Mouse (Mus musculus) hindbrain, embryonic 12.5 days (tissue): Measurements from ENCODE around the gene Frmd4a. TPM values are rescaled to one million over a fixed set of nuclear protein-coding genes. Genes with fewer than 3 reads are reported as not detected.

Experiments used
- ATAC-seq: fragments of 200-750 bp; cut with Nextera tagmentation; 2 replicates; pipeline ENCODE4 v1.8.0; 2017; ENCODE audit warnings: moderate TSS enrichment; ENCODE audit not compliant: low FRiP score
- H3K27ac ChIP-seq: fragments of 300-500 bp; sonication (generic); 2 replicates; pipeline ENCODE4 v1.5.1; 2016; ENCODE audit warnings: mild to moderate bottlenecking
- H3K27me3 ChIP-seq: fragments of 300-500 bp; sonication (generic); 2 replicates; pipeline ENCODE4 v1.6.1; 2016; ENCODE audit warnings: mild to moderate bottlenecking
- H3K36me3 ChIP-seq: fragments of 300-500 bp; sonication (generic); 2 replicates; pipeline ENCODE4 v1.6.1; 2016; ENCODE audit warnings: mild to moderate bottlenecking
- H3K4me1 ChIP-seq: fragments of 300-500 bp; sonication (generic); 2 replicates; pipeline ENCODE4 v1.6.1; 2016
- H3K4me2 ChIP-seq: fragments of 300-500 bp; sonication (generic); replicated peaks from 2 replicates; pipeline ENCODE4 v1.6.1; 2016; ENCODE audit warnings: mild to moderate bottlenecking
- H3K4me3 ChIP-seq: fragments of 300-500 bp; sonication (generic); 2 replicates; pipeline ENCODE4 v1.5.1; 2016; ENCODE audit warnings: mild to moderate bottlenecking
- H3K9ac ChIP-seq: fragments of 300-500 bp; sonication (generic); 2 replicates; pipeline ENCODE4 v1.6.1; 2016; ENCODE audit warnings: mild to moderate bottlenecking, moderate library complexity
- H3K9me3 ChIP-seq: fragments of 300-500 bp; sonication (generic); replicated peaks from 2 replicates; pipeline ENCODE4 v1.6.1; 2016; ENCODE audit warnings: mild to moderate bottlenecking
- WGBS: fragments of 180-500 bp; shearing (Covaris S2); methylation state at CpG from one replicate; pipeline ENCODE4 v1.1.7; 2016; 5-methylcytosine and 5-hydroxymethylcytosine counted together
- polyA plus RNA-seq: library from polyadenylated mRNA; unstranded; fragments of >200 nt; fragmentation: Nextera tagmentation; extraction: Ambion mirVana; gene quantifications from 2 replicates; pipeline ENCODE4 v1.2.1, GENCODE M21; 2016

The Frmd4a gene
- polyA plus RNA-seq, 1 experiment from 2014 or later, result 69.6 TPM

DNA sequence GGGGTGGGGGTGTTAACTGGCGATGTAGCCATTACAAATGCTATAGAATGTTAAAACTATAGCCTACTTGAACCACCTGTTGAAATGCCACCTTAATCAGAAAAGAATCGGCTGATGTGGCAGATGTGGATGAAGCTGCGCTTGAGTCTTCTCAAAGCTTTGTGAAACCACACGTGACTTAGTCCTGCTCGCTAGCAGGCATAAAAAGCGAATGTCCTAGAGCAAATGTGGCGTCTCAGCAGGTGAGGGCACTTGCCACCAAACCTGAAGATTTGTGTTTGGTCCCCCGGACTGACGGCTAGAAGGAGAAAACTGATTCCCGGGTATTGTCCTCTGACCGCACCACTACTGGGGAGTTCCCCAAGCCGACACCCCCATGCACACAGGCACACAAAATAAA is 282.1 kb downstream of the Frmd4a start:
- Histone ChIP-seq H3K27me3 (no peaks in the 10 kb centered on the region), H3K4me2 (peak overlapping the region; percentile 47), H3K36me3 (no peaks in the 10 kb centered on the region), H3K4me1 (peaks cover 50% of the 10 kb centered on the region), H3K4me3 (no peak overlapping the region), H3K9me3 (no peaks in the 10 kb centered on the region), H3K9ac (no peak overlapping the region), H3K27ac (peak overlapping the region; percentile 77)
- ATAC-seq, result no peak
- WGBS, result 51% methylated on average over 12 of the region's 12 CpGs

DNA sequence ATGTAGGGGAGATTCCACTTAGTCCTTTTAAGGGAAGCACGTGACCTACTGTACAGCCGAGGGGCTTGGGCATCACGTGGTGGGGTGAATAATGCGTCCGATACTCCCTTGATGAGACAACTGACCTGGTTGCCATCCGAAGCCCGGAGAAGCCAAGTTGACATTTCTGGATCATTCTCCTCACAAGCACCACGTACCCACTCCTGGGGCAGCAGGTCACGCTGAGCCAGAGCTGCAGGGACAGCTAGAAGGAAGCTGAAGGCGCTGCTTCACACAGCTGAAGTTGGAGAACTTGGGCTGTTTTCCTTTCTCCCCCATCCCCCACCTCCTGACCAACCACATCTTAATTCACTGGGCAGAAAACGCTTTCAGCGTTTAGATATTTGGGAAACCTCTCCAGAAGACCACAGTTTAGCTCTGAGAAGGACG is 282.9 kb downstream of the Frmd4a start:
- Histone ChIP-seq H3K27ac (peak overlapping the region; percentile 83), H3K4me1 (peaks cover 50% of the 10 kb centered on the region), H3K27me3 (no peaks in the 10 kb centered on the region), H3K4me2 (peak overlapping the region; percentile 47), H3K9ac (peak overlapping the region; percentile 49), H3K9me3 (no peaks in the 10 kb centered on the region), H3K36me3 (no peaks in the 10 kb centered on the region), H3K4me3 (peak overlapping the region; percentile 28)
- WGBS, result 25% methylated on average over 13 of the region's 13 CpGs
- ATAC-seq, result no peak

DNA sequence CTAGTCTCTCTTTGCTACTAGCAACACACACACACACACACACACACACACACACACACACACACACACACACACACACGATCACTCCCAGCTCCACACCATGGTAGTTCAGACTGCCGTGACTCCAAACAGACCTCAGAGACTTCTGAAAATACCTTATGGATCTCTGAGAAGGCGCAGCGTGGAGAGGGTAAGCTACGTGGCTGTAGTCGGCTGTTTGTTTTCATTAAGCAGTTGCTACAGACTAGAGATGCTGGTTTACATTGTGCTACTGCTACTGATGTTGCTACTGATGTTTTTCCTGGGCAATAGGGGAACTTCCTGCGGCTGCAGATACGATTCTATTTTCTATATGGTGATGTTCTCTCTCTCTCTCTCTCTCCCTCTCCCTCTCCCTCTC is 283.3 kb downstream of the Frmd4a start:
- no peak for ATAC-seq
- Histone ChIP-seq H3K27ac (peak overlapping the region; percentile 83), H3K9me3 (no peaks in the 10 kb centered on the region), H3K27me3 (no peaks in the 10 kb centered on the region), H3K36me3 (no peaks in the 10 kb centered on the region), H3K4me2 (peak overlapping the region; percentile 47), H3K4me1 (peaks cover 50% of the 10 kb centered on the region), H3K4me3 (peak overlapping the region; percentile 28), H3K9ac (peak overlapping the region; percentile 49)
- 35% methylated on average over 8 of the region's 8 CpGs for WGBS

DNA sequence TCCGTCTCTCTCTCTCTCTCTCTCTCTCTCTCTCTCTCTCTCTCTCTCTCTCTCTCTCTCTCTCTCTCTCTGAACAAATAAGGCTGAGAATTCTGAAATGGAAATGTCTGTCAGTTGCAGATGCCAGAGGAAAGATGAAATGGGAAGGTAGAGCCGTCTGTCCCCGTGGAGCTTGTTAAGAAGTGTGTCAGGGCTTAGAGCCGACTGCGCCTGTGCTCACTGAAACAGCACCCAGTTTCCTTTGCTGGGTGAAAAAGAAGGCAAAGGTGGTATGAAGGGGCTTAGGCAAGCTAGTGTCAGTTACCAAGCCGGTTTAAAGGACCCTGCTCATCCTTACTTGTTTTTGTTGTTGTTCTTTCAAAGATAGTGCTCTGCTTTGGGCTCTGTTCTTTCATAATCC is 283.7 kb downstream of the Frmd4a start:
- H3K4me3 ChIP-seq, result peak overlapping the region; percentile 28
- peak overlapping the region; percentile 47 for H3K4me2 ChIP-seq
- 22% methylated on average over 5 of the region's 6 CpGs for WGBS
- no peaks in the 10 kb centered on the region for H3K36me3 ChIP-seq
- peaks cover 50% of the 10 kb centered on the region for H3K4me1 ChIP-seq
- H3K9ac ChIP-seq, result peak overlapping the region; percentile 49; the same call in 1 of the 2 replicates
- ATAC-seq, result no peak
- H3K27ac ChIP-seq, result peak overlapping the region; percentile 83
- no peaks in the 10 kb centered on the region for H3K9me3 ChIP-seq
- no peaks in the 10 kb centered on the region for H3K27me3 ChIP-seq

DNA sequence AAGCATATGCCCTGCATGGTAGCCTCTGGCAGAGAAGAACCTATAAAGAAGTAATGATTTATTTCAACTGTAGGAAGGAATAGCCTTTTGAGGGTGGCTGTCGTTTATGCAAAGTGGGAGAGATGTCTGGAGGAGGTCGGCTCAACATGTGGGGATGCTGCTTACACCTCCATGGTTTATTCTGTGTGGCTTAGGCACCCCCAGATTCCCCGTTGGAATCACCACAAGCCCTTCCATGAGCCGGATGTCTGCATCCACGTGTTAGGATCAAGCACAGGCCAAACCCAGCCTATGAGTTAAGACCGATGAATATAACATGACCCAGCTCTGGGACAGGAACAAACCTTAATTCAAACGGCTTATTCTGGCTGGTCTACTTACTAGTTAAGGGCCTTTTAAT is 284.2 kb downstream of the Frmd4a start:
- Histone ChIP-seq H3K36me3 (no peaks in the 10 kb centered on the region), H3K27me3 (no peaks in the 10 kb centered on the region), H3K4me1 (peaks cover 49% of the 10 kb centered on the region), H3K4me2 (peak overlapping the region; percentile 47), H3K27ac (peak overlapping the region; percentile 83), H3K4me3 (peak overlapping the region; percentile 28), H3K9me3 (no peaks in the 10 kb centered on the region), H3K9ac (peak overlapping the region; percentile 49; the same call in 1 of the 2 replicates)
- WGBS, result 47% methylated on average over 7 of the region's 7 CpGs
- ATAC-seq, result no peak

DNA sequence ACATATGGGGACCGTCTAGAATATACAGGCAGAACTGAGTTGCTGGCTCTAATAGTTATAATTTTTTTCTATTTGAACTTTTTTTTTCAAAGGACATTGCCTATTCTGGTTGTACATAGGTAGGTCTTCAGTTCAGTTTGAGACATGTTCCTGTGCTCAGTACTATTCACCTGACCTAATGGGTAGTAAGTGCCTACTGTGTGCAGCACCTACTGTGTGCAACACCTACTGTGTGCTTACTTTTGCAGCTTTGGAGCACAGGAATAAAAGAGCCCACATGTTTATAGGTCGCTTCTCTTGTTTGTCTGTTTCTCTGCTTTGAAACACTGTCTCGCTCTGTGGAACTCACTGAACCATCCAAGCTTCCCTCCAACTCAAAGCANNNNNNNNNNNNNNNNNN is 284.6 kb downstream of the Frmd4a start:
- no peak overlapping the region for H3K9ac ChIP-seq
- H3K4me1 ChIP-seq, result peaks cover 47% of the 10 kb centered on the region
- ATAC-seq, result no peak
- peak overlapping the region; percentile 28; the same call in 1 of the 2 replicates for H3K4me3 ChIP-seq
- 81% methylated on average over 3 of the region's 3 CpGs for WGBS
- H3K27me3 ChIP-seq, result no peaks in the 10 kb centered on the region
- H3K36me3 ChIP-seq, result no peaks in the 10 kb centered on the region
- peak overlapping the region; percentile 47; the same call in 1 of the 2 replicates for H3K4me2 ChIP-seq
- H3K27ac ChIP-seq, result no peak overlapping the region
- no peaks in the 10 kb centered on the region for H3K9me3 ChIP-seq

DNA sequence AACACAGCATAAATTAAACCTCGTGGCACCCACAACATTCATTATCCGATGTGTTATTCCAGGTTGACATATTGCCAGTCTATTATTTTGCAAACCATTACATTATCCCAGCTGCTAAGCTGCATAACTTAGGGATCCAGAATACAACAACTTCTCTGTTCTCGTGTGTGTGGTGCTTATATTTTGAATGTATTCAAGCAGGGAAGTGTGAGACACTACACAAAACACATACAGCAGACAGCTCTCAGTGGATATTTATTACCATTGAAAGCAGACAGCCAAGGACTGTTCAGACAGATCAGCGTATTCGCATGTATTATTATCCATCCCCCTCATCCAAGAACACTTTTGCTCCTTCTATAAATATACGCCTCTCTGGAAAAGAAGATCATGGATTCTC is 289.6 kb downstream of the Frmd4a start:
- Histone ChIP-seq H3K9me3 (no peaks in the 10 kb centered on the region), H3K36me3 (no peaks in the 10 kb centered on the region), H3K27me3 (no peaks in the 10 kb centered on the region), H3K4me1 (peaks cover 4% of the 10 kb centered on the region; the same call in 1 of the 2 replicates), H3K4me2 (no peak overlapping the region), H3K4me3 (no peak overlapping the region), H3K27ac (no peak overlapping the region), H3K9ac (no peak overlapping the region)
- no peak for ATAC-seq
- 70% methylated on average over 6 of the region's 6 CpGs for WGBS

DNA sequence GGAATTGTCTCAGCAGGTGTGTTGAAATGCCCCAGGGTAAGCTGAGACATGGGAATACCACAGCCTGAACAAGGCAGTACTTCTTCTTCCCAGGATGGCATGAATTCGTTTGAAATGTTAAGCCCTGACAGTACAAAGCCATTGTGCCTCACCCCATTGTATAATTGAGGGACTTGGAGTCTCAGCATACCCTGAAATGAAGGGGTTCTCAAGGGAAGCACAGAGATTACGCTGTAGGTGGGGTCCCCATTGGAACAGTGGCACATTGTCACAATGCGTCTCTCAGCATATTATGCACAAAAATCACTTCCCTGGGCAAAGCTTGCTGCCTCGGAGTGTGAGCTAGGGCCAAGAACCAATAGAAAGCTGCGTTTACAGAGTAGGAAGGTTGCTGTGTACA is 297.0 kb downstream of the Frmd4a start:
- no peaks in the 10 kb centered on the region for H3K27me3 ChIP-seq
- no peaks in the 10 kb centered on the region for H3K36me3 ChIP-seq
- WGBS, result 78% methylated on average over 5 of the region's 5 CpGs
- H3K27ac ChIP-seq, result no peak overlapping the region
- no peaks in the 10 kb centered on the region for H3K9me3 ChIP-seq
- no peak overlapping the region for H3K9ac ChIP-seq
- no peak overlapping the region for H3K4me2 ChIP-seq
- H3K4me3 ChIP-seq, result no peak overlapping the region
- no peak for ATAC-seq
- H3K4me1 ChIP-seq, result peaks cover 4% of the 10 kb centered on the region; the same call in 1 of the 2 replicates

DNA sequence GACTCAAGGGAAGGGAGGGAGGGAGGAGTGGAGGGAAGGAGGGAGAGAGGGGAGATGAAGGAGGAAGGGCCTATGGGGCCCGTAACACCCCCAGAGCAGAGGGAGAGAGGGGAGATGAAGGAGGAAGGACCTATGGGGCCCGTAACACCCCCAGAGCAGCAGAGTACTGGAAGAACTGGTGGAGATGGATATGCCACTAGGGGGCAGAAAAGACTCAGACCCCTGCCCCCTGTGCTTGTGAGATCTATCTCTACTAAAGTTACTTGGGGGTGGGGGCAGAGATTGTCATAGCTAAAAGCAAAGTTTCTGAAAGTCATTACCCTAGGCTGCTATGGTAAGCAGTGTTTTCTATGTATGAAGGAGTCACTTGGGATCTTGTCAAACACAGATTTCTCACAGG is 299.1 kb downstream of the Frmd4a start:
- Histone ChIP-seq H3K4me1 (peaks cover 4% of the 10 kb centered on the region; the same call in 1 of the 2 replicates), H3K27ac (no peak overlapping the region), H3K9me3 (no peaks in the 10 kb centered on the region), H3K4me3 (no peak overlapping the region), H3K4me2 (no peak overlapping the region), H3K27me3 (no peaks in the 10 kb centered on the region), H3K36me3 (no peaks in the 10 kb centered on the region), H3K9ac (no peak overlapping the region)
- no peak for ATAC-seq
- 70% methylated on average over 2 of the region's 2 CpGs for WGBS

DNA sequence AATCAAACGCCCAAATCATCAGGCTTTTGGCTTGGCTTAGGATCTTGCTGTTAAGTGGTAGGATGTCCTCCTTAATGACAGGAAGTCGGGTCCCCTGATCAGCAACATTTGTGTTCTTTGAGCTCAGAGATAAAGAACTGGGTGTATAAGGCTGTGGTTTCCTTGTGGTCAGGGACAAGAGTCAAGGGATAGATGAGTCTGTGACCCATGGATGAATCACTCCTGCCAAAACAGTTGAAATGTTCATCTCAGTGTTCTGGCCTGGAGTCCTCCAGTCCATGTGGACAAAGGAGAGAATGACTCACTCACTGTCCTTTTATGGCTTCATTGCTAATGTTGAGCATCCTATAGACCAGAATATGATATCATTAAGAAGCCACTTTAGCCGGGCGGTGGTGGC is 300.6 kb downstream of the Frmd4a start:
- Histone ChIP-seq H3K27me3 (no peaks in the 10 kb centered on the region), H3K4me3 (no peak overlapping the region), H3K27ac (no peak overlapping the region), H3K36me3 (no peaks in the 10 kb centered on the region), H3K4me1 (peaks cover 4% of the 10 kb centered on the region; the same call in 1 of the 2 replicates), H3K9me3 (no peaks in the 10 kb centered on the region), H3K9ac (no peak overlapping the region), H3K4me2 (no peak overlapping the region)
- 89% methylated on average over 4 of the region's 4 CpGs for WGBS
- no peak for ATAC-seq

DNA sequence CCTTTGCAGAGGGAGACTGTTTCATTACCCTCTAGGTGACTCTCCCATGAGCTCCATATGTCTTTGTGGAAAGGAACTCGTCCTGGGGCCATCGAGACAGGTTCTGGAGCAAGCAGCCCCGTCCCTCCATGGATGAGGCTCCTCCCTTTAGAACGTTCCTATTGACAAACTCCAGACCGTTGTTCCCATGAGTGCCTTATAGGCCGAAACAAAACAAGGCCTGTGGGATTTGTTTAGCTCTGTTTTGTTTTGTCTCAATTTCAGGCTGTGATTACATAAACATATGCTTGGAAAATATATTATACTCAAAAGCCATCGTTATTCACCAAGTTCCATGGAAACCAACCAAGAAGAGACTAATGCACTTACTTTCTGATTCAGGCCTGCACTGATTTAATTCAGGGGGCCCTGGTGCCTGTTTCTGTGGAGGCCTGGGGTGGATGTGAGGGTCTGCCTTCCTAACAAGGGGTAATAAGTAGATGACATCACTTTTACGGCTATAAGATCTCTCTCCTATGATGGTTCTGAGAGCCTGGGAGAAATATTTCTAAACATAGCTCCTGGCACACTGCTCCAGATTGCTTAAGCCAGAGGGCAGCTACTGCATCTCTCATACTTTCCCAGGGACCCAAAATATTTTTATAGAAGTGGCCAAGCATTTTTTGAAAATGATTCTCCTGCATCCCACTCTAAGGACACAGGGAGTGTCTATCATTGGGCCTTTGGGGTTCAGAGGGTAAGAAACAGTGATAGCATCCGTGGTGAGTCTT is 308.9 kb downstream of the Frmd4a start:
- Histone ChIP-seq H3K4me2 (no peak overlapping the region), H3K9ac (no peak overlapping the region), H3K36me3 (no peaks in the 10 kb centered on the region), H3K27ac (no peak overlapping the region), H3K9me3 (no peaks in the 10 kb centered on the region), H3K4me3 (no peak overlapping the region), H3K4me1 (no peaks in the 10 kb centered on the region), H3K27me3 (no peaks in the 10 kb centered on the region)
- ATAC-seq, result no peak
- 72% methylated on average over 9 of the region's 9 CpGs for WGBS

DNA sequence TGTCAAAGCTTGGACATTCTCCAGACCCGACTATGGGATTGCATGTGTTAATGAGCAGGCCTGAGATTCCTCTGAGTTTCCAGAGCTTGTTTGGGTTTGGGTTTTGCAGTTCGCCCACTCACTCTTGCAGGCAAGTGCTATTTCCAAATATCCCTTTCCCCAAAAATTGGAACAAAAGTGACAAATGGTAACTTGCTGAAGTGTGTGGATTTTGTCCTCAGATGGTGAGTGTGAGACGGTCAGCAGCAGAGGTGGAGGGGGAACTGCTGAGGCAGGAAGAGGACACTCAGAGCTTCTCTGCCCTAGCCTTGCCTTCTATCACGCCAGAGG is 309.5 kb downstream of the Frmd4a start:
- 86% methylated on average over 4 of the region's 4 CpGs for WGBS
- no peak for ATAC-seq
- Histone ChIP-seq H3K4me2 (no peak overlapping the region), H3K27me3 (no peaks in the 10 kb centered on the region), H3K4me1 (no peaks in the 10 kb centered on the region), H3K9me3 (no peaks in the 10 kb centered on the region), H3K36me3 (no peaks in the 10 kb centered on the region), H3K9ac (no peak overlapping the region), H3K27ac (no peak overlapping the region), H3K4me3 (no peak overlapping the region)

DNA sequence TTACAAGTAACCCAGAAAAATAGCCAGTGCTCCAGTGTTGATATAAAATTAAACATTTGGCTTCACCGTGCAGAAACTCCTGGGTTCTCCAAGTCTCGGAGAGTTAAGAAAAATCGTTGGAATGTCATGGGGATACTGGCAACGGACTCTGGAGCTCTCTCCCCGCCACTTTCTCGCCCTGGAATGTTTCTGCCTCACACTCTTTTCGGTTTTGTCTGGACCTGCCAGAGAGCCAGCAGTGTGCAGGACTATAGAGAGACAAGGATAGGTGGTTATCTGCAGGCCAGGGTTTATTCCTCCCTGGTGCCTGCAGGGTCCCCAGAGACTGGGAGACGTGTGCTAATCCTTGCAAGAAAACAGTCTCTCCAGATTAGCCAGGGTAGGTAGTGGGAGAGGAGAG is 314.9 kb downstream of the Frmd4a start:
- Histone ChIP-seq H3K36me3 (no peaks in the 10 kb centered on the region), H3K9ac (no peak overlapping the region), H3K27ac (no peak overlapping the region), H3K4me1 (peaks cover 14% of the 10 kb centered on the region), H3K4me3 (no peak overlapping the region), H3K4me2 (no peak overlapping the region), H3K9me3 (no peaks in the 10 kb centered on the region), H3K27me3 (no peaks in the 10 kb centered on the region)
- ATAC-seq, result no peak
- WGBS, result 65% methylated on average over 8 of the region's 8 CpGs
